Comparison of ENCODE assay signal across 7 mouse cellular contexts in the genomic region with DNA sequence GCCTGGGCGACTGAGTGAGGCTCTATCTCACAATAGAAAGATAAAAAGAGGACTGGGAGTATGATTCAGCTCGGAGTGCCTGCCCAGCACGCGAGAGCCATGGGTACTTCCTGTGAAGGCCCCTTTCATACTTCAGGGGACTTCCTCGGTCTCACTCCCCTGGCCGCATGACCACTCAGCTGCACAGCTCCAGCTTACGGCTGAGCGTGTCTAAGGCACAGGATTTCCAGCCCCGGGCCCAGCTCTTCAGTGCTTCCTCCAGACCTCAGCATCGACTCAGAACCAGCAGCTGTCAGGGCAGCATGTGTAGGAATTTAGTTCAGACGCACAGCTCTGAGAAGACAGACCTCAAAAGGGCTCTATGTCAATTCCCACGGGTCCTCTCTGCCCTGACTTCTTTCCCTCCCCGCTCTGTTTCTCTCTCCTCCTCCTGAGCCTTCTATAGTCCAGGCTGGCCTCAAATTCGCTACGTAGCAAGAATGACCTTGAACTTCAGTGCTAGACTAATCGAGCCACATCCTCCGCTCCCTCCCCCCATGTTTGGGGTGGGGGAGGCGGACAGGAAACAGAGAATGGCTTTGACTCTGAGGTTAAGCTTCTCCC.
DNase-seq lines count a peak whose midpoint lies in the region; ATAC-seq and TF ChIP-seq lines count a peak whose summit lies in the region.

No protein-coding gene starts in this region.

- H3K4me1 ChIP-seq in embryonic facial prominence, embryonic 13.5 days: peaks cover 11% of the 10 kb centered on the region; the same call in 1 of the 2 replicates

- no peak overlapping the region for H3K9ac ChIP-seq in embryonic facial prominence, embryonic 13.5 days

- H3K79me3 ChIP-seq in C2C12 (ENCODE audit: low read depth): no peaks in the 10 kb centered on the region

- no peaks in the 10 kb centered on the region for H3K36me3 ChIP-seq in C2C12 (ENCODE audit: control insufficient read depth, insufficient read depth)
- peaks cover 33% of the 10 kb centered on the region for H3K36me3 ChIP-seq in embryonic facial prominence, embryonic 13.5 days

- peak overlapping the region; percentile 64 for H3K27ac ChIP-seq in embryonic facial prominence, embryonic 13.5 days

- no peak overlapping the region for H3K4me2 ChIP-seq in embryonic facial prominence, embryonic 13.5 days

- peak; percentile 84 for DNase-seq in 416B (ENCODE audit: low read depth)
- peak; percentile 69 for DNase-seq in kidney, postnatal 14 days
- peak; percentile 35 for DNase-seq in neural tube, embryonic 10.5 days (ENCODE audit: extremely low spot score, low spot score)
- DNase-seq in frontal cortex, postnatal 10 days (ENCODE audit: low spot score in 2 of 2): no peak

- no peak for TF ChIP-seq CTCF in C2C12 (IDR thresholded peaks at IDR 0.05; ENCODE audit: control insufficient read depth, insufficient read depth, insufficient read length)

- H3K4me3 ChIP-seq in C2C12 (ENCODE audit: insufficient read depth, poor library complexity, severe bottlenecking): no peak overlapping the region
- no peak overlapping the region for H3K4me3 ChIP-seq in embryonic facial prominence, embryonic 13.5 days

- peak overlapping the region; percentile 39 for H3ac ChIP-seq in C2C12 (ENCODE audit: control insufficient read depth, insufficient read length, low read depth)

- no peaks in the 10 kb centered on the region for H3K9me3 ChIP-seq in embryonic facial prominence, embryonic 13.5 days

- H3K79me2 ChIP-seq in C2C12 (ENCODE audit: control insufficient read depth, insufficient read depth): no peaks in the 10 kb centered on the region

- WGBS in embryonic facial prominence, embryonic 13.5 days: 46% methylated on average over 18 of the region's 18 CpGs

- H3K27me3 ChIP-seq in C2C12 (ENCODE audit: control insufficient read depth, insufficient read depth, insufficient read length): no peaks in the 10 kb centered on the region
- H3K27me3 ChIP-seq in embryonic facial prominence, embryonic 13.5 days: no peaks in the 10 kb centered on the region

- no peak for ATAC-seq in embryonic facial prominence, embryonic 13.5 days (ENCODE audit: insufficient number of reproducible peaks, insufficient read depth, low FRiP score, low TSS enrichment, low read depth)
- no peak for ATAC-seq in granulocyte monocyte progenitor cell, adult 5-6 weeks (replicated peaks; ENCODE audit: poor library complexity, severe bottlenecking)

TF ChIP-seq in C2C12, 6 proteins besides CTCF, POLR2A, EP300 and RAD21:
- TF ChIP-seq FOSL1 (IDR thresholded peaks at IDR 0.05; ENCODE audit: insufficient read depth, low read length, poor library complexity, severe bottlenecking) (no peak), MYOD1 (IDR thresholded peaks at IDR 0.05; ENCODE audit: control insufficient read depth, insufficient read length, low read depth) (no peak), MAX (IDR thresholded peaks at IDR 0.05) (no peak), USF1 (IDR thresholded peaks at IDR 0.05; ENCODE audit: low read depth) (no peak)

Comparison
In these comparisons a context has a peak if more than half of its experiments do, and no peak if none do; other contexts are left out.
1. DNase-seq: peak in 416B (single experiment), kidney, postnatal 14 days (single experiment) and neural tube, embryonic 10.5 days (single experiment); none in frontal cortex, postnatal 10 days (0 of 2).